Mouse (Mus musculus): Measurements from ENCODE around the gene Arl2bp. TPM values are rescaled to one million over a fixed set of nuclear protein-coding genes. Genes with fewer than 3 reads are reported as not detected.

The Arl2bp gene
- polyA plus RNA-seq, 2 experiments, result 11.2 to 18.2 TPM

GRCm38 (mm10) chr8:94654994-94655393 lies 11.4 kb upstream of the Arl2bp start:
- TF ChIP-seq CTCF (IDR thresholded peaks at IDR 0.05; ENCODE audit: low read depth) (no peak), EP300 (IDR thresholded peaks at IDR 0.05; ENCODE audit: low read depth) (peak; percentile 75)
- Histone ChIP-seq H3K9me3 (ENCODE audit: control insufficient read depth, low read length) (no peaks in the 10 kb centered on the region), H3K9ac (replicated peaks) (no peak overlapping the region), H3K4me2 (ENCODE audit: low read depth) (no peak overlapping the region), H3K4me1 (replicated peaks; ENCODE audit: control insufficient read depth in 2 of 2, insufficient read depth in 2 of 2, low read length in 1 of 2) (peaks cover 4 to 7% of the 10 kb centered on the region in 2 experiments; a peak in 3 of 4 replicates), H3K27me3 (ENCODE audit: control insufficient read depth, insufficient read depth, low read length) (no peaks in the 10 kb centered on the region), H3K27ac (0 out of 2 replicates have a peak overlapping the region, but pooled peaks have one; percentile 20), H3K36me3 (replicated peaks; ENCODE audit: control insufficient read depth, insufficient read depth, low read depth) (peaks cover 12% of the 10 kb centered on the region), H3K4me3 (ENCODE audit: insufficient read depth in 1 of 2, low read depth in 2 of 2, low read length in 2 of 2) (no peak overlapping the region)
- peak; percentile 85 for ATAC-seq (ENCODE audit: insufficient read depth)
- DNase-seq (ENCODE audit: low read depth in 3 of 3, low spot score in 3 of 3), result peak in 1 of 3 experiments; percentile 9

GRCm38 (mm10) chr8:94658031-94658430 lies 8.4 kb upstream of the Arl2bp start:
- Histone ChIP-seq H3K27me3 (ENCODE audit: control insufficient read depth, insufficient read depth, low read length) (no peaks in the 10 kb centered on the region), H3K9me3 (ENCODE audit: control insufficient read depth, low read length) (no peaks in the 10 kb centered on the region), H3K4me1 (replicated peaks; ENCODE audit: control insufficient read depth in 2 of 2, insufficient read depth in 2 of 2, low read length in 1 of 2) (peaks cover 4 to 7% of the 10 kb centered on the region in 2 experiments; a peak in 3 of 4 replicates), H3K27ac (no peak overlapping the region), H3K4me3 (ENCODE audit: insufficient read depth in 1 of 2, low read depth in 2 of 2, low read length in 2 of 2) (no peak overlapping the region), H3K9ac (replicated peaks) (no peak overlapping the region), H3K4me2 (ENCODE audit: low read depth) (no peak overlapping the region), H3K36me3 (replicated peaks; ENCODE audit: control insufficient read depth, insufficient read depth, low read depth) (peaks cover 5% of the 10 kb centered on the region; the same call in 1 of the 2 replicates)
- 73% methylated on average over 2 of the region's 2 CpGs for WGBS (ENCODE audit: insufficient replicate concordance)
- DNase-seq (ENCODE audit: low read depth in 3 of 3, low spot score in 3 of 3) (no peak), ATAC-seq (ENCODE audit: insufficient read depth) (no peak)
- TF ChIP-seq EP300 (IDR thresholded peaks at IDR 0.05; ENCODE audit: low read depth) (no peak), CTCF (IDR thresholded peaks at IDR 0.05; ENCODE audit: low read depth) (peak; percentile 39; the same call in 1 of the 2 replicates)

GRCm38 (mm10) chr8:94660418-94660817 lies 6.0 kb upstream of the Arl2bp start:
- ATAC-seq (ENCODE audit: insufficient read depth) (no peak), DNase-seq (ENCODE audit: low read depth in 3 of 3, low spot score in 3 of 3) (no peak)
- Histone ChIP-seq H3K4me2 (ENCODE audit: low read depth) (no peak overlapping the region), H3K4me1 (replicated peaks; ENCODE audit: control insufficient read depth in 2 of 2, insufficient read depth in 2 of 2, low read length in 1 of 2) (no peaks in the 10 kb centered on the region; a peak in 1 of 4 replicates), H3K4me3 (ENCODE audit: insufficient read depth in 1 of 2, low read depth in 2 of 2, low read length in 2 of 2) (no peak overlapping the region), H3K27ac (no peak overlapping the region), H3K27me3 (ENCODE audit: control insufficient read depth, insufficient read depth, low read length) (no peaks in the 10 kb centered on the region), H3K9ac (replicated peaks) (no peak overlapping the region), H3K36me3 (replicated peaks; ENCODE audit: control insufficient read depth, insufficient read depth, low read depth) (peaks cover 5% of the 10 kb centered on the region; the same call in 1 of the 2 replicates), H3K9me3 (ENCODE audit: control insufficient read depth, low read length) (no peaks in the 10 kb centered on the region)
- WGBS (ENCODE audit: insufficient replicate concordance), result 69% methylated on average over 4 of the region's 4 CpGs
- TF ChIP-seq EP300 (IDR thresholded peaks at IDR 0.05; ENCODE audit: low read depth) (no peak), CTCF (IDR thresholded peaks at IDR 0.05; ENCODE audit: low read depth) (no peak)

- peaks cover 8 to 9% of the 10 kb centered on the region in 2 experiments for H3K4me1 ChIP-seq (replicated peaks; ENCODE audit: control insufficient read depth in 2 of 2, insufficient read depth in 2 of 2, low read length in 1 of 2)
- WGBS (ENCODE audit: insufficient replicate concordance), result 49% methylated on average over 2 of the region's 2 CpGs
- no peak overlapping the region for H3K9ac ChIP-seq (replicated peaks)
Measured at GRCm38 (mm10) chr8:94664722-94665121, 1.7 kb upstream of the Arl2bp start.

GRCm38 (mm10) chr8:94674384-94674783 lies 8.0 kb downstream of the Arl2bp start:
- 40% methylated on average over 5 of the region's 5 CpGs for WGBS (ENCODE audit: insufficient replicate concordance)

More at GRCm38 (mm10) chr8:94664722-94665121, 1.7 kb upstream of the Arl2bp start:
- no peaks in the 10 kb centered on the region for H3K27me3 ChIP-seq (ENCODE audit: control insufficient read depth, insufficient read depth, low read length)
- no peak overlapping the region for H3K4me2 ChIP-seq (ENCODE audit: low read depth)
- DNase-seq (ENCODE audit: low read depth in 3 of 3, low spot score in 3 of 3), result no peak
- H3K36me3 ChIP-seq (replicated peaks; ENCODE audit: control insufficient read depth, insufficient read depth, low read depth), result no peaks in the 10 kb centered on the region
- no peaks in the 10 kb centered on the region for H3K9me3 ChIP-seq (ENCODE audit: control insufficient read depth, low read length)
- no peak for ATAC-seq (ENCODE audit: insufficient read depth)
- no peak overlapping the region for H3K4me3 ChIP-seq (ENCODE audit: insufficient read depth in 1 of 2, low read depth in 2 of 2, low read length in 2 of 2)
- TF ChIP-seq CTCF (IDR thresholded peaks at IDR 0.05; ENCODE audit: low read depth), result no peak
- TF ChIP-seq EP300 (IDR thresholded peaks at IDR 0.05; ENCODE audit: low read depth), result no peak
- no peak overlapping the region for H3K27ac ChIP-seq

More at GRCm38 (mm10) chr8:94674384-94674783, 8.0 kb downstream of the Arl2bp start:
- no peak for TF ChIP-seq CTCF (IDR thresholded peaks at IDR 0.05; ENCODE audit: low read depth)
- TF ChIP-seq EP300 (IDR thresholded peaks at IDR 0.05; ENCODE audit: low read depth), result no peak
- Histone ChIP-seq H3K36me3 (replicated peaks; ENCODE audit: control insufficient read depth, insufficient read depth, low read depth) (peaks cover 6% of the 10 kb centered on the region), H3K9ac (replicated peaks) (no peak overlapping the region), H3K9me3 (ENCODE audit: control insufficient read depth, low read length) (no peaks in the 10 kb centered on the region), H3K4me1 (replicated peaks; ENCODE audit: control insufficient read depth in 2 of 2, insufficient read depth in 2 of 2, low read length in 1 of 2) (no peaks in the 10 kb centered on the region), H3K4me2 (ENCODE audit: low read depth) (no peak overlapping the region), H3K27ac (no peak overlapping the region), H3K27me3 (ENCODE audit: control insufficient read depth, insufficient read depth, low read length) (no peaks in the 10 kb centered on the region), H3K4me3 (ENCODE audit: insufficient read depth in 1 of 2, low read depth in 2 of 2, low read length in 2 of 2) (no peak overlapping the region)
- ATAC-seq (ENCODE audit: insufficient read depth) (no peak), DNase-seq (ENCODE audit: low read depth in 3 of 3, low spot score in 3 of 3) (no peak)
